Mouse (Mus musculus) lung, adult 2 months (tissue): ENCODE measurements around the gene Fanci.

Source experiments
- CTCF ChIP-seq: fragments of 200-500 bp; IDR thresholded peaks from 2 replicates; pipeline ENCODE4 v1.5.1; 2011; ENCODE audit warnings: mild to moderate bottlenecking, low read length, control low read depth; ENCODE audit not compliant: insufficient read depth
- POLR2A ChIP-seq: fragments of 200-500 bp; IDR thresholded peaks from 2 replicates; pipeline ENCODE4 v1.6.1; 2011; ENCODE audit warnings: low read depth, mild to moderate bottlenecking, control low read depth, low read length, borderline replicate concordance; ENCODE audit errors: extremely low read depth

DNA sequence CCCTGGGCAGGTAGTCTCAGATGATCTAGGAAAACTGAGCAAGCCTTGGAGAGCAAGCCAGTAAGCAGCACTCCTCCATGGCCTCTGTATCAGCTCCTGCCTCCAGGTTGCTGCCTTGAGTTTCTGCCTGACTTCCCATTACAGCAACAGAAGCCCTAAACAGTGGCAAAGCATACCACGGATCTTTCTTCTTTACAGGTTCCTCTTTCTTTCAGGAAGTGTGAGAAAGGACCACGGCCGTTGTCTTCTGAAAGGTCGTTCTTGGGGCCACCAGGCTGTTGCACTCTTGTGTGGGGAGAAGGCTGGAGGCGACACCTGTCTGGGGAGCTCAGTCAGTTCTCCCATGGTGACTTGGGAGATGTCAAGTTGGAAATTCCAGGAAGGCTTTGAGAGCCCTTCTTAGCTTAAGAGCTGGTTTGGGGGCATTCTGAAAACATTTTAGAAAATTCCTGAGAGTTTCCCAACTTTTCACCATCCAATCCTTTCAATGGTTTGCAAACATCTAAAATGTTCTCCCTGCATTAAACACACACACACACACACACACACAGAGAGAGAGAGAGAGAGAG is 83.2 kb downstream of the Fanci start:
- no peak for TF ChIP-seq CTCF
- TF ChIP-seq POLR2A = no peak
